Mouse (Mus musculus) kidney, postnatal 10 days (tissue): ENCODE results near the gene Erich3.

Source experiments
- DNase-seq: peaks from one replicate; pipeline ENCODE4 v3.0.0; 2021; ENCODE audit warnings: mixed read lengths

Gene Erich3

GRCm38 (mm10) chr3:154683667-154684066, 20.0 kb downstream of the Erich3 start:
- no peak for DNase-seq

GRCm38 (mm10) chr3:154690260-154690659, 26.6 kb downstream of the Erich3 start:
- no peak for DNase-seq

DNA sequence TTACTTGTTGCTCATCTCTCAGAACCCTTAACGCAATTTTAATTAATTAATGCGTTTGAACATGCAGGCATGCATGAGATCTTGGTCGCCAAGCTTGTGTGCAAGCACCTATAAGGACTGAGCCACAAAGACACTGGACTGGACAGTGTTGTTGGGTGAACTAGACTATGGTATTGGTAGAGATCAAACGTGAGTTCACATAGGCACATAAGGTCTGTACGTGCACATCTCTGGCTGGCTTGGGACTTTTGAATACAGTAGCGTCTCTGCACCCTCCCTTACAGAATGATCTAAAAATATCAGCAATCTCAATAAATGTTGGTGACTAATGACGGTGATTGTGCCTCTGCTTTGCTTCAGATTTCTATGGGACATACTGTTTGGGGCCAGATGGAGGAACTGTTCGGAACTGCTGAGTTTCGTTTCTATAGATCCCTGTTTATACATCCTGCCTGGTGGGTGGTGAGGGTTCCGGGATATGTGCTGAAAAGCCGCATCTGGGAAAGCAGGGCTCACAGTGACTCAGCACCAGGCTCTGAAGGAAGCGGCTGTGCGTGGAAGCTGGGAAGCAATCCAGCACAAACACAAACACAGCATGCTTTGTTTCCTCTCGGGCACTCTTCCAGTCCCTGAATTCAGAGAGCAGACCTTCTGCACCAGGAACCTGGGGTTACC, 28.4 kb downstream of the Erich3 start:
- peak; percentile 86 for DNase-seq

DNA sequence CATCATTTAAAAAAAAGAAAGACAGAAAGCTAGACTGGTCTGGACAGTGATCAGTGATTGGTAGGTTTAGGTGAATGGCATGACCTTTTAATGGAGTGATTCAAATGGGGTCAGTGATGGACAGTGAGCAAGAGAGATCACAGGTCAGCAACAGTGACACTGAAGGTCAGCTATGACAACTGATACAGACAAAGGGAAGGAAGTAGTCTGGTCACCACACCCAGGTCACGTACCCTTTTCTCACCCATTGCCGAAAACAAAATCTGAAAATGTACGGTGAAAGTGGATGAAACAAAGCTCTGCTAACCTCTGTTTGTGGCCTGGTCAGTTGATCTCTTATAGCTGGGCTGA, 28.9 kb downstream of the Erich3 start:
- DNase-seq: peak; percentile 15

- DNase-seq: no peak
Measured at GRCm38 (mm10) chr3:154693902-154694301, 30.2 kb downstream of the Erich3 start.

- DNase-seq: no peak
Measured at GRCm38 (mm10) chr3:154696611-154697010, 33.0 kb downstream of the Erich3 start.

DNA sequence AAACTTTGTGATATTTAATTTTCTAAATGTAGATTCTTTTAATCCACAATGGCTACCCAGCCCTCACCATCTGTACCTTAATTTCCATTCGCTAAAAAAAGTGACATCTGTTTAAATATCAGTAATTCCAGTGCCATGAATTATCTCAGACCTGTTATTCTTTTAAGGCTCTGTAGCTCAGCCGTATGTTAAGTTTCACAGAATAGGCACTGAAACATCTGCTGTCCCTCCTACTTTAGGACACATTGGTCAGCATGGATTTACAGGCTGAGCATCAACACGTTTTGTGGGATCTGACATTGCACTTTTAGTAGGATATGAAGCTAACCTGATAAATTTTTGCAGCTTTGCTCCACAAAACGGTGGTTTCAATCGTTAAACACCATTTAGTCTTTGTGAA, 35.2 kb downstream of the Erich3 start:
- no peak for DNase-seq

- DNase-seq: no peak
Measured at GRCm38 (mm10) chr3:154700296-154700695, 36.6 kb downstream of the Erich3 start.

- no peak for DNase-seq
Measured at GRCm38 (mm10) chr3:154700735-154701134, 37.1 kb downstream of the Erich3 start.

DNA sequence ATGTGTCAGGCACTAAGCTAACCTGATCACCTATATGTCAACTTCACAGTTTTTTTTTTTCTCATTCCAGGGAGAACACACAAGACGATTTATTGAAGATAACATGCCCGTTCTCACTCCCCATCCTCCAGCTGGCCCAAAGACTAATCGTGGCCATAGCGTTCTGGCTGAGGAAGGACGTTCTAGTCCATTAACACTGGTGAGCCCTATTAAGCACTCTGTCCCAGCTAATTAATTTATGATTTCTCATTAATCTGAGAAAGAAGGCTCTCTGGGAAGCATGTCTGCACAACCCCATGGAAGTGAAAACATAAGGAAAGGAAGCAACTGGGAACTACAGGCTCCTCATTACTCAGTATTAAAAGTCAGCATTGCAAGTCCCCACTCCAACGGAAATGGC, 41.1 kb downstream of the Erich3 start:
- no peak for DNase-seq

DNA sequence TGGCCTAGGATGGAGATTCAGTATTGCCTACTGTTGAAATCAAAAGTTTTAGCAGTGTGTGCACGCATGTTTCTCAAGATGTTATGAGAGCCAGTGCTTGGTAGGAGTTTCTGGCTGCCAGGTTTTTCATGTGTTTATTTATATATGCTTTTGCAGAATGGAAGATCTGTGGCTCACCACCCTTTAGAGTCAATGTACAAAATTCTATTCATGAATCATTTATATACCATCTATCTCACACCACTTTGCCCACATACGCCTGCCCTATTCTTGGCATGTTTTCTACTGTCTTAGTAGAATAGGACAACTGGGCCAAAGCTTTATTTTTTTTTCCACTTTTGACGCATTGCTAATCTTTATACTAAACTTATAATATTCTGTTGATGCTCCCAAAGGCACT, 44.5 kb downstream of the Erich3 start:
- DNase-seq: no peak

- DNase-seq: peak; percentile 40
Measured at GRCm38 (mm10) chr3:154723198-154723597, 59.5 kb downstream of the Erich3 start.

DNA sequence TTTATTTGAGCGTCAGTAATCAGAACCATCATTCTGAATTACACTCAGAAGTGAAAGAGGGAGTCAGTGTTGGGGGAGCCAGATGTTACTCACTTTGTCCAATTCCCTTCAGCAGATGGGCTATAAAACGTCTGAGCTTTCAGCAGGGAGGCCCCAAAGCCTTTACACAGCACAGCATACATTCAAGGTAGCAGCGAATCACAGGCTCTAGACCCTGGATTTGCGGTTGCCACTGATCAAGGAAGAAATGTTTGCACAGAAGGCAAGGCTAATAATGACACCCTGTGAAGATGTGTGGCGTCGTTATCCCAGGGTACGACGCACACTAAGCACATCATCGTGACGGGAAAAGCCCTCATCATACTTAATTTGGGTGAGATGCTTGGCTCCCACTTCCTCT, 67.8 kb downstream of the Erich3 start:
- DNase-seq: no peak

DNA sequence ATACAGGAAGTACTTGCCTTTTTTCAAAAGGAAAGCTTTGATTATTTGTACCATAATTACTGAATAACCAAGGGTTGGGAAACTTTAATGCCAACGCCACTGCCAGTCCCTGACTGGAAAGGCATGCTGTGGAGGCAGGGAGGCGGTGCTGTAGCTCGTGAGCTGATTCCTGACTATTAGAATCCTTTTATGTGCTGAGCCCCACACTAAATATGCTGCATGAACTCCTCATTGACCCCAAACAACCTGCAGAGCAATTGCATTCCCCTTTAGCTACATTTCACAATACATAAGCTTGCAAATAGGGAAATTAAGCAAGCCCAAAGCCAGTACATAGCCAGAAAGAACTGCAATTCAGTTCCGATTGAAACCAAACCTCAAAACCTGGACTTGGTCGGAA, 77.8 kb downstream of the Erich3 start:
- no peak for DNase-seq

DNA sequence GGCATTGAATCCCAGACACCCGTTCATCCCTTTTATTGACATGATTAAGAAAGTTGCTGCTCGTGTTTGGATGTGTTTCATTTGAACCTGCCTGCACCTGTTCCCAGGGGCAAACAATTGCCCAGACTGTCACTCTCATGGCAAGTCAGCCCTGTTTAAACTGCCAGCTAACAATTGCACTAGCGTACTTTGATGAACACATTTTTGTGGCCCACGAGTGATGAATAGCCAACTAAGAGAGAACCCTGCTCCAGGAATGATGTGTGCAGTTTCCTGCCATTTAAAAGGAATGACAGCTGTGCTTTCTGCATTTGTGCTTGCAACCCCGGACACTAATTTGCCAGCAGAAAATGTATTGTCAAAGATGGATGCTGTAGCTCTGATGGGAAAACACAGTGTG, 79.3 kb downstream of the Erich3 start:
- no peak for DNase-seq

- no peak for DNase-seq
Measured at GRCm38 (mm10) chr3:154744317-154744716, 80.7 kb downstream of the Erich3 start.

- DNase-seq: no peak
Measured at GRCm38 (mm10) chr3:154754505-154754904, 90.8 kb downstream of the Erich3 start.

- DNase-seq: no peak
Measured at GRCm38 (mm10) chr3:154755225-154755624, 91.6 kb downstream of the Erich3 start.

DNA sequence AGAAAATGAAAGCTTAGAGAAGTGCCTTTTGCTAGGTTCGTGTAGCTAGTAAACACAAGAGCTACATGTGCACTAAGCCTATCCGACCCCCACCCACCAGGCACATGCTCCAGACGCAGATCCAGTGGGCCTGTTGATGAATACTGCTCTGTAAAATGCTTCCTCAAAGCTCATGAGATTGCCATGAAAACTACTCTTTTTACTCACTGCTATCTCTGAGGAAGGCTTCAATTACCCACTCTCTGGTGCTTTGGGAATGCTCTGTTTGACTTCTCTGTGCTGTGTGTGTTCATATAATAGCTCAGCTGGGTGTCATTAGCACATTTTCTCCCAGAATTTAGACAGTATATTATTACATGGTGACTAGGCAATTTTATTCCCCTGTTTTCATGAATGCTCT, 94.4 kb downstream of the Erich3 start:
- no peak for DNase-seq

- no peak for DNase-seq
Measured at GRCm38 (mm10) chr3:154761108-154761507, 97.4 kb downstream of the Erich3 start.

GRCm38 (mm10) chr3:154763374-154763773, 99.7 kb downstream of the Erich3 start:
- DNase-seq: peak; percentile 10

DNA sequence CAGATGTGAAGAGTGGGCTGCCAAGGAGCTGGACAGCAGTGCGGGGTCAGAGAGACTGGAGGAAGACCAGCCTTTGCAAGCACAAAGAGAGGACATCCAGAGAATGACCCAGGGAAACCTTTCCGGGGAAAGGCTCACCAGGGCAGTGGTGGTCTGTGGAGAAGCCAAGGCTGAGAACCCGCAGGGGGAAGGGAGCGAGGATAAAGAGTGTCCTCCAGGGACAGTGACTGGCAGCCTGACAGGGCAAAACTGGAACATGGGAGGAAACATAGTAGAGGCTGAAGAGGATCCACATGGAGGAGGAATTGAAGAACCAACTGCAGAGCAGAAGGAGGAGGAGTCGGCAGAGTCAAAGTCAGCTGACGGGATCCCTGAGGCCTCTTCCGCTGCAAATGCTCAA, 100.5 kb downstream of the Erich3 start:
- DNase-seq: no peak

DNA sequence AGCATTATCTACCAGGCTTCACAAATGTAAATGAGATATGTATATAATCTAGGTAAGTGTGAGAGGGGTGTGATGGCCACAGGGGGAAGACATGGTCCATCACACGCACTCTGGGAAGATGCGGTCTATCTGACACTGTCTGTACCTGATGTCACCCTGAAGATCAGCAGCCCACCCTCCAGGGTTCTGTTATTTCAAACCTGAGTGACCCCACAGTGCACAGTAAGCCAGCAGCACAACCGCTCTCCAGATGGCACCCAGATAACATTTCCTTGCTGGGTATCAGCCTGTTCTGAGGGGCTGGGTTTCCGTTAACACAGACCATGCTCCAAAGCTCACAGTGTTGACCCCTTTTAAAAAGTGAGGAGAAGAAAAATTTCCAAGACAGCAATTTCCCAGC, 102.7 kb downstream of the Erich3 start:
- no peak for DNase-seq

DNA sequence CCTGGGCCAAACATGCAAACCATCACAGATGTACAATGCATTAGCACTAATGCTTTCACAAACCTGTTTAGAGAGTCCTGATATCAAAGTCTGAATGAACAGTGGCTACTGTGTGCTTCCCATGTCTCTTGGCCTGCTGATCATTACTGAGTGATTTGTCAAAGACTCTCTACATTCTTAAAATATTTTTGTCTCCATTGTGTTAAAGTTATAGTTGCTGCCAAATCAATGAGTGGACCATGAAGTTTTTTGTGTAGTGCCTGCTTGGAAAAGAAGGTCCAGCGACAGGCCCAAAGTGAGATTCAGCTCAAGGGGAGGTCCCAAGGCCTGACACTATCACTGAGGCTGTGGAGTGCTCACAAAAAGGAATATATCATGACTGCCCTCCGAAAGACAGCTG, 108.0 kb downstream of the Erich3 start:
- no peak for DNase-seq

DNA sequence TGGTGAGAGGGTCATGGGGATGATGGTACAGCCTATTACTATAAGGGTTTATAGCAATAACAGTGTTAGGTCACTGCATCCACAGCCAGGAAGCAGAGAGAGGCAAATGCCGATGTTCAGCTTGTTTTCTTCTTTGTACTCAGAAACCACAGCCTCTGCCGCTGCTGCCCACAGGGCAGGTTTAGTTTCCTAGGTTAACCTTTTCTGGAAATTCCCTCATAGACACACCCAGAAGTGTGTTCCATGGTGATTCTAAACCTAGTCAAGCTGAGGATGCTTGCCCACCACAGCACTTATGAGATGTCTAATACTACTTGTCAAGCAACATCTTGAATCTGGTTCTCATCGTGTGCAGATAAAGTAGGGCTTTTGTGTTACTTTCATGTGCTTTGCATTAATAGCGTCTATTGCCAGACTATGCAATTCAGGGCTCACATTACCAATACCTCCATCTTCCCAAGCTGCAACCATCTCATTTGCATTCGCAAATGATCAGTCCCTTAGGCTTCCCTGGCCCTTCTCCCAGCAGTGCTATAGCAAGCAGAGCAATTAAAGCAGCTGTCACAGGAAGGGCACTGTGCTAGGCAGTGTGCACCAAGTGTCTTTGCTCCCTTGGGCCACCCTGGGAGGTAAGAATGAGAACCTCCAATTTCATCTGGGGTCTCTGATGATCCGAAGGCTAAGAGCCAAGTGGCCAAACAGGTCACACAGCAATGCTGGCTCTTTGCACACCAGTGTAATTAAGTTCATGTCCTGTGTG, 115.4 kb downstream of the Erich3 start:
- DNase-seq: no peak
